Mouse (Mus musculus): ENCODE measurements around the gene Zfp934.
"Not testable (repeated sequence)": the region's sequence is repeated elsewhere in the genome, so short reads cannot be mapped to it uniquely, and the experiment has no call there.

GRCm38 (mm10) chr13:62617449-62617848 is 46.5 kb upstream of the Zfp934 start:
- TF ChIP-seq GATA1 (IDR thresholded peaks at IDR 0.05; ENCODE audit: borderline replicate concordance, low read length); FLI1 (IDR thresholded peaks at IDR 0.05; ENCODE audit: low read length): not testable (repeated sequence)
